Mouse (Mus musculus) heart, postnatal 36 days (tissue): Measurements from ENCODE around the gene Tnf. TPM values are rescaled to one million over a fixed set of nuclear protein-coding genes. Genes with fewer than 3 reads are reported as not detected.

ENCODE experiments used
- DNase-seq, 2 experiments: peaks; one replicate each; pipeline ENCODE4 v3.0.0; 2021 to 2022
- intact Hi-C: fragments of 180-260 bp; cut with DNase I; formaldehyde crosslinking; loops from one replicate; pipeline ENCODE4 v1.15.1; 2025
- microRNA-seq, 2 experiments: library from miRNA; unstranded; fragments of <30 nt; microRNA quantifications; one replicate each; pipeline ENCODE4 v1.2.0; 2021; ENCODE audit warnings: borderline number of aligned reads in 2 of 2
- total RNA-seq, 2 experiments: library from RNA; stranded (reverse); gene quantifications; 2 replicates each; pipeline ENCODE4 v1.2.3; 2021

The Tnf gene
- total RNA-seq, 2 experiments from 2014 or later = 0.53 to 0.57 TPM

- DNase-seq = no peak
- intact Hi-C loops = loop anchor here (2.0 to 5.0 kb wide), 2 partner anchors 25 to 34 kb away; partner anchors contain the start of gene D17H6S53E
Measured at GRCm38 (mm10) chr17:35161421-35161820, 40.4 kb downstream of the Tnf start.

GRCm38 (mm10) chr17:35159638-35160037 is 42.2 kb downstream of the Tnf start:
- intact Hi-C loops = loop anchor here (2.0 to 5.0 kb wide), 2 partner anchors 23 to 32 kb away; partner anchors contain the start of gene D17H6S53E
- no peak for DNase-seq

GRCm38 (mm10) chr17:35158850-35159593 is 42.8 kb downstream of the Tnf start:
- no peak for DNase-seq
- intact Hi-C loops = no loop called here

GRCm38 (mm10) chr17:35157661-35158175 is 44.1 kb downstream of the Tnf start:
- intact Hi-C loops = no loop called here
- no peak for DNase-seq

GRCm38 (mm10) chr17:35157254-35157653 is 44.6 kb downstream of the Tnf start:
- intact Hi-C loops = no loop called here
- DNase-seq = no peak

GRCm38 (mm10) chr17:35156461-35157200 is 45.2 kb downstream of the Tnf start:
- DNase-seq = no peak
- intact Hi-C loops = no loop called here

- intact Hi-C loops = no loop called here
Measured at GRCm38 (mm10) chr17:35155451-35155850, 46.4 kb downstream of the Tnf start.

GRCm38 (mm10) chr17:35154616-35155015 is 47.2 kb downstream of the Tnf start:
- intact Hi-C loops = no loop called here
- DNase-seq = no peak

More at GRCm38 (mm10) chr17:35155451-35155850, 46.4 kb downstream of the Tnf start:
- no peak for DNase-seq

GRCm38 (mm10) chr17:35153931-35154330 is 47.9 kb downstream of the Tnf start:
- intact Hi-C loops = no loop called here
- DNase-seq = no peak

- intact Hi-C loops = no loop called here
- DNase-seq = no peak
Measured at GRCm38 (mm10) chr17:35153077-35153476, 48.7 kb downstream of the Tnf start.

- DNase-seq = no peak
- intact Hi-C loops = no loop called here
Measured at GRCm38 (mm10) chr17:35152121-35152520, 49.7 kb downstream of the Tnf start.

Small RNA genes lying within 50 kb of the gene (microRNA-seq; reads per million reads assigned to microRNA genes)
- gene Mir6973a (0 reads per million in 2 experiments), gene Mir6974 (0 reads per million in 2 experiments), gene Mir6975 (0.72 to 1.3 reads per million in 2 experiments), gene Mir8094 (0 to 0.72 reads per million in 2 experiments)

Other genes with a start within 250 kb of the Tnf start
- gene Hspa1b, start 242.8 kb downstream of the Tnf start, total RNA-seq = 1 to 10 TPM; 2.8 to 4.5 TPM
- gene Gm20481, start 232.1 kb downstream of the Tnf start, total RNA-seq = not detected
- 1 to 10 TPM; 4.2 to 4.6 TPM for gene Hspa1a, start 229.9 kb downstream of the Tnf start, total RNA-seq
- 1 to 10 TPM; 7.8 to 9.2 TPM for gene Hspa1l, start 229.3 kb downstream of the Tnf start, total RNA-seq
- gene Lsm2, start 220.1 kb downstream of the Tnf start, total RNA-seq = 10 to 100 TPM; 16.0 to 17.4 TPM
- gene Vars, start 201.0 kb downstream of the Tnf start, total RNA-seq = 10 to 100 TPM; 26.7 to 27.4 TPM
- gene Vwa7, start 185.4 kb downstream of the Tnf start, total RNA-seq = 1 to 10 TPM; 8.4 to 9.3 TPM
- gene Sapcd1, start 174.0 kb downstream of the Tnf start, total RNA-seq = not detected
- under 1 TPM; 0.25 to 0.70 TPM for gene Msh5, start 155.3 kb downstream of the Tnf start, total RNA-seq
- gene Clic1, start 152.0 kb downstream of the Tnf start, total RNA-seq = 10 to 100 TPM; 41.7 to 44.0 TPM
- 10 to 100 TPM; 27.5 to 27.6 TPM for gene Ddah2, start 143.0 kb downstream of the Tnf start, total RNA-seq
- under 1 TPM in 1 of 2 experiments, not detected in 1; 0.56 TPM for gene Ly6g6c, start 136.6 kb downstream of the Tnf start, total RNA-seq
- under 1 TPM; 0.42 to 0.49 TPM for gene Mpig6b, start 135.8 kb downstream of the Tnf start, total RNA-seq
- gene Ly6g6e, start 125.1 kb downstream of the Tnf start, total RNA-seq = not detected
- under 1 TPM; 0.70 to 0.80 TPM for gene Ly6g6d, start 123.9 kb downstream of the Tnf start, total RNA-seq
- not detected for gene Ly6g6f, start 116.4 kb downstream of the Tnf start, total RNA-seq
- gene Abhd16a, start 112.7 kb downstream of the Tnf start, total RNA-seq = 10 to 100 TPM; 54.6 to 61.1 TPM
- gene Ly6g5c, start 93.7 kb downstream of the Tnf start, total RNA-seq = not detected
- gene Ly6g5b, start 86.6 kb downstream of the Tnf start, total RNA-seq = not detected
- gene Gpank1, start 80.6 kb downstream of the Tnf start, total RNA-seq = 1 to 10 TPM; 8.0 to 9.6 TPM
- 100 to 1,000 TPM; 163 to 164 TPM for gene Csnk2b, start 80.0 kb downstream of the Tnf start, total RNA-seq
- gene D17H6S53E, start 75.6 kb downstream of the Tnf start, total RNA-seq = 10 to 100 TPM; 25.7 to 26.4 TPM
- gene Apom, start 70.0 kb downstream of the Tnf start, total RNA-seq = not detected
- 100 to 1,000 TPM; 243 to 268 TPM for gene Bag6, start 66.8 kb downstream of the Tnf start, total RNA-seq
- 100 to 1,000 TPM; 122 to 127 TPM for gene Prrc2a, start 37.1 kb downstream of the Tnf start, total RNA-seq
- 1 to 10 TPM; 2.0 to 6.2 TPM for gene Aif1, start 25.9 kb downstream of the Tnf start, total RNA-seq
- gene Lst1, start 13.6 kb downstream of the Tnf start, total RNA-seq = 1 to 10 TPM; 3.3 to 3.7 TPM
- gene Ltb, start 7.6 kb downstream of the Tnf start, total RNA-seq = 1 to 10 TPM; 1.0 to 1.6 TPM
- gene Lta, start 3.3 kb upstream of the Tnf start, total RNA-seq = under 1 TPM in 1 of 2 experiments, not detected in 1; 0.19 TPM
- gene Gm16181, start 18.8 kb upstream of the Tnf start, total RNA-seq = not detected
- 1 to 10 TPM; 2.0 to 2.6 TPM for gene Atp6v1g2, start 31.7 kb upstream of the Tnf start, total RNA-seq
- gene Nfkbil1, start 33.8 kb upstream of the Tnf start, total RNA-seq = 1 to 10 TPM; 8.0 to 8.5 TPM
- gene Ddx39b, start 39.7 kb upstream of the Tnf start, total RNA-seq = 10 to 100 TPM; 83.3 to 97.3 TPM
- gene H2-D1, start 60.7 kb upstream of the Tnf start, total RNA-seq = 100 to 1,000 TPM in 1 of 2 experiments, 10 to 100 TPM in 1; 87.6 to 133 TPM
- 1 to 10 TPM; 1.1 to 1.4 TPM for gene H2-Q1, start 118.4 kb upstream of the Tnf start, total RNA-seq
- gene H2-Q2, start 140.2 kb upstream of the Tnf start, total RNA-seq = 1 to 10 TPM in 1 of 2 experiments, under 1 TPM in 1; 0.64 to 1.4 TPM
- gene H2-Q4, start 177.6 kb upstream of the Tnf start, total RNA-seq = 10 to 100 TPM; 10.1 to 13.8 TPM
- gene H2-Q6, start 222.8 kb upstream of the Tnf start, total RNA-seq = 1 to 10 TPM in 1 of 2 experiments, under 1 TPM in 1; 0.78 to 1.6 TPM
- 1 to 10 TPM in 1 of 2 experiments, under 1 TPM in 1; 0.94 to 2.1 TPM for gene H2-Q7, start 237.1 kb upstream of the Tnf start, total RNA-seq